11 mouse cellular contexts compared by ENCODE assay signal in genomic region chr16:91226883-91227759, GRCm38 (mm10). TPM values are rescaled to one million over a fixed set of nuclear protein-coding genes. Genes with fewer than 3 reads are reported as not detected.
A peak's percentile ranks its signal among the peaks of the same experiment; 100 is the strongest.
DNase-seq lines count a peak whose midpoint lies in the region; ATAC-seq and TF ChIP-seq lines count a peak whose summit lies in the region.
"Had no signal": no experiment of that assay in that cellular context is flagged by ENCODE, and none has a peak within 500 bp of the region (broad histone marks: within the 10 kb centered on the region; RNA-seq: fewer than 3 reads in every experiment).

No protein-coding gene starts in this region.

- no peaks in the 10 kb centered on the region for H3K9me3 ChIP-seq in kidney, postnatal 0 days (replicated peaks; ENCODE audit: low read length)
- H3K9me3 ChIP-seq in embryonic facial prominence, embryonic 10.5 days = no peaks in the 10 kb centered on the region
- no peaks in the 10 kb centered on the region for H3K9me3 ChIP-seq in hindbrain, embryonic 11.5 days (ENCODE audit: control insufficient read depth, low read length)
- no peaks in the 10 kb centered on the region for H3K9me3 ChIP-seq in midbrain, embryonic 15.5 days
- H3K9me3 ChIP-seq: liver, embryonic 15.5 days had no signal

- no peaks in the 10 kb centered on the region; the same call in 1 of the 2 replicates for H3K4me1 ChIP-seq in kidney, postnatal 0 days (replicated peaks; ENCODE audit: insufficient read depth, low read length)
- H3K4me1 ChIP-seq in embryonic facial prominence, embryonic 10.5 days = peaks cover 49% of the 10 kb centered on the region
- peaks cover 10% of the 10 kb centered on the region for H3K4me1 ChIP-seq in hindbrain, embryonic 11.5 days (replicated peaks; ENCODE audit: control insufficient read depth, insufficient read depth, low read length)
- peaks cover 42% of the 10 kb centered on the region for H3K4me1 ChIP-seq in midbrain, embryonic 15.5 days

- H3K4me2 ChIP-seq in kidney, postnatal 0 days (ENCODE audit: low read length) = no peak overlapping the region
- no peak overlapping the region; the same call in 1 of the 2 replicates for H3K4me2 ChIP-seq in hindbrain, embryonic 11.5 days (replicated peaks; ENCODE audit: low read depth, low read length)
- H3K4me2 ChIP-seq in midbrain, embryonic 15.5 days = peak overlapping the region; percentile 46
- H3K4me2 ChIP-seq: liver, embryonic 15.5 days had no signal

- DNase-seq in kidney, postnatal 0 days (ENCODE audit: low spot score) = no peak
- no peak for DNase-seq in kidney, adult 8-10 months
- peak; percentile 61 for DNase-seq in embryonic facial prominence, embryonic 10.5 days (ENCODE audit: low spot score)
- peak; percentile 62 for DNase-seq in hindbrain, embryonic 11.5 days (ENCODE audit: low spot score)
- DNase-seq in testis, postnatal 10 days (ENCODE audit: low spot score) = no peak
- DNase-seq in adrenal gland, postnatal 14 days = no peak
- DNase-seq in kidney, postnatal 10 days = no peak
- DNase-seq: cerebellum, adult 18-20 months had no signal

- H3K4me3 ChIP-seq in kidney, postnatal 0 days (replicated peaks; ENCODE audit: low read depth, low read length) = 0 out of 2 replicates have a peak overlapping the region, but pooled peaks have one; percentile 2
- peak overlapping the region; percentile 50 for H3K4me3 ChIP-seq in embryonic facial prominence, embryonic 10.5 days
- H3K4me3 ChIP-seq in hindbrain, embryonic 11.5 days (ENCODE audit: low read depth, low read length) = peak overlapping the region; percentile 13; the same call in 1 of the 2 replicates
- peak overlapping the region; percentile 25 for H3K4me3 ChIP-seq in midbrain, embryonic 15.5 days
- H3K4me3 ChIP-seq: liver, embryonic 15.5 days had no signal

- no peak for TF ChIP-seq CTCF in kidney, postnatal 0 days (IDR thresholded peaks at IDR 0.05; ENCODE audit: low read depth)

- WGBS in kidney, postnatal 0 days = 1% methylated on average over 84 of the region's 85 CpGs
- WGBS in embryonic facial prominence, embryonic 10.5 days = under 1% methylated on average over 83 of the region's 85 CpGs
- 1% methylated on average over 65 of the region's 85 CpGs for WGBS in hindbrain, embryonic 11.5 days
- WGBS in midbrain, embryonic 15.5 days = under 1% methylated on average over 71 of the region's 85 CpGs

- ATAC-seq in kidney, postnatal 0 days (replicated peaks; ENCODE audit: low FRiP score, low read depth) = no peak
- ATAC-seq in hindbrain, embryonic 11.5 days (ENCODE audit: low FRiP score) = no peak
- ATAC-seq in midbrain, embryonic 15.5 days (replicated peaks) = no peak

- H3K27ac ChIP-seq in kidney, postnatal 0 days = no peak overlapping the region
- H3K27ac ChIP-seq in embryonic facial prominence, embryonic 10.5 days (replicated peaks) = peak overlapping the region; percentile 62
- no peak overlapping the region for H3K27ac ChIP-seq in hindbrain, embryonic 11.5 days (ENCODE audit: low read depth, low read length)
- no peak overlapping the region for H3K27ac ChIP-seq in midbrain, embryonic 15.5 days
- H3K27ac ChIP-seq: liver, embryonic 15.5 days had no signal

- peaks cover 94% of the 10 kb centered on the region for H3K27me3 ChIP-seq in kidney, postnatal 0 days (ENCODE audit: insufficient read depth, low read length)
- peaks cover 100% of the 10 kb centered on the region for H3K27me3 ChIP-seq in embryonic facial prominence, embryonic 10.5 days (replicated peaks; ENCODE audit: low read depth, poor library complexity, severe bottlenecking)
- peaks cover 99% of the 10 kb centered on the region for H3K27me3 ChIP-seq in hindbrain, embryonic 11.5 days (ENCODE audit: control insufficient read depth, insufficient read depth, low read length)
- H3K27me3 ChIP-seq in midbrain, embryonic 15.5 days (replicated peaks) = peaks cover 85% of the 10 kb centered on the region

- H3K36me3 ChIP-seq in kidney, postnatal 0 days (ENCODE audit: insufficient read depth, low read length) = no peaks in the 10 kb centered on the region
- H3K36me3 ChIP-seq in embryonic facial prominence, embryonic 10.5 days (replicated peaks) = no peaks in the 10 kb centered on the region
- H3K36me3 ChIP-seq in hindbrain, embryonic 11.5 days (ENCODE audit: control insufficient read depth, insufficient read depth, low read length) = no peaks in the 10 kb centered on the region
- no peaks in the 10 kb centered on the region for H3K36me3 ChIP-seq in midbrain, embryonic 15.5 days (replicated peaks)
- H3K36me3 ChIP-seq: liver, embryonic 15.5 days had no signal

- H3K9ac ChIP-seq in kidney, postnatal 0 days (ENCODE audit: low read depth, low read length) = no peak overlapping the region
- H3K9ac ChIP-seq in hindbrain, embryonic 11.5 days (ENCODE audit: low read depth, low read length) = no peak overlapping the region
- no peak overlapping the region for H3K9ac ChIP-seq in midbrain, embryonic 15.5 days
- H3K9ac ChIP-seq: liver, embryonic 15.5 days had no signal

RNA-seq across cellular contexts. Expression of gene Olig2, which starts 1.9 kb away (rescaled TPM):
- not detected in 2 replicates for polyA plus RNA-seq in kidney, postnatal 0 days (2015; fragmentation: Nextera tagmentation; extraction: Ambion mirVana)
- polyA plus RNA-seq in embryonic facial prominence, embryonic 10.5 days (2016; fragmentation: Nextera tagmentation; extraction: Ambion mirVana) = 2.3 and 3.4 TPM in 2 replicates
- polyA plus RNA-seq in hindbrain, embryonic 11.5 days (2014; fragmentation: Nextera tagmentation; extraction: Ambion mirVana) = 0.76 and 1.2 TPM in 2 replicates
- 10.4 and 10.7 TPM in 2 replicates for polyA plus RNA-seq in midbrain, embryonic 15.5 days (2015; fragmentation: Nextera tagmentation; extraction: Ambion mirVana)
- total RNA-seq in adrenal gland, postnatal 14 days (2021) = 0.15 TPM in 1 of 2 replicates, not detected in the other
- total RNA-seq: gastrocnemius, postnatal 4 days had no signal
- polyA plus RNA-seq: liver, embryonic 15.5 days had no signal

RNA-seq across cellular contexts. Expression of gene Olig1, which starts 42.5 kb away (rescaled TPM):
- 0.14 and 0.15 TPM in 2 replicates for polyA plus RNA-seq in kidney, postnatal 0 days (2015; fragmentation: Nextera tagmentation; extraction: Ambion mirVana)
- 1.9 and 3.3 TPM in 2 replicates for polyA plus RNA-seq in embryonic facial prominence, embryonic 10.5 days (2016; fragmentation: Nextera tagmentation; extraction: Ambion mirVana)
- 0.40 and 0.84 TPM in 2 replicates for polyA plus RNA-seq in hindbrain, embryonic 11.5 days (2014; fragmentation: Nextera tagmentation; extraction: Ambion mirVana)
- 79.2 and 81.5 TPM in 2 replicates for polyA plus RNA-seq in midbrain, embryonic 15.5 days (2015; fragmentation: Nextera tagmentation; extraction: Ambion mirVana)
- 1.1 and 1.2 TPM in 2 replicates for total RNA-seq in adrenal gland, postnatal 14 days (2021)

Comparison
In these comparisons a context has a peak if more than half of its experiments do, and no peak if none do; other contexts are left out.
1. DNase-seq: peak in embryonic facial prominence, embryonic 10.5 days (single experiment) and hindbrain, embryonic 11.5 days (single experiment); none in kidney, postnatal 0 days (single experiment), kidney, adult 8-10 months (0 of 2), testis, postnatal 10 days (single experiment), adrenal gland, postnatal 14 days (single experiment) and kidney, postnatal 10 days (single experiment).
2. RNA of gene Olig1, which starts 42.5 kb away (polyA plus RNA-seq): 79.2 to 81.5 TPM in midbrain, embryonic 15.5 days; 1.9 to 3.3 TPM in embryonic facial prominence, embryonic 10.5 days, 0.40 to 0.84 TPM in hindbrain, embryonic 11.5 days and 0.14 to 0.15 TPM in kidney, postnatal 0 days; every median in the first group is over 10 times any median in the second.
3. Peak in every context shown above with its lines, with median percentiles within 50 percentile points of each other: H3K4me3 ChIP-seq.